Mouse (Mus musculus) kidney, postnatal 36 days (tissue): Measurements from ENCODE around the gene Otop2.

Experiments
- DNase-seq, 2 experiments: peaks; one replicate each; pipeline ENCODE4 v3.0.0; 2021 to 2022; ENCODE audit warnings: mixed read lengths in 2 of 2

The Otop2 gene

DNA sequence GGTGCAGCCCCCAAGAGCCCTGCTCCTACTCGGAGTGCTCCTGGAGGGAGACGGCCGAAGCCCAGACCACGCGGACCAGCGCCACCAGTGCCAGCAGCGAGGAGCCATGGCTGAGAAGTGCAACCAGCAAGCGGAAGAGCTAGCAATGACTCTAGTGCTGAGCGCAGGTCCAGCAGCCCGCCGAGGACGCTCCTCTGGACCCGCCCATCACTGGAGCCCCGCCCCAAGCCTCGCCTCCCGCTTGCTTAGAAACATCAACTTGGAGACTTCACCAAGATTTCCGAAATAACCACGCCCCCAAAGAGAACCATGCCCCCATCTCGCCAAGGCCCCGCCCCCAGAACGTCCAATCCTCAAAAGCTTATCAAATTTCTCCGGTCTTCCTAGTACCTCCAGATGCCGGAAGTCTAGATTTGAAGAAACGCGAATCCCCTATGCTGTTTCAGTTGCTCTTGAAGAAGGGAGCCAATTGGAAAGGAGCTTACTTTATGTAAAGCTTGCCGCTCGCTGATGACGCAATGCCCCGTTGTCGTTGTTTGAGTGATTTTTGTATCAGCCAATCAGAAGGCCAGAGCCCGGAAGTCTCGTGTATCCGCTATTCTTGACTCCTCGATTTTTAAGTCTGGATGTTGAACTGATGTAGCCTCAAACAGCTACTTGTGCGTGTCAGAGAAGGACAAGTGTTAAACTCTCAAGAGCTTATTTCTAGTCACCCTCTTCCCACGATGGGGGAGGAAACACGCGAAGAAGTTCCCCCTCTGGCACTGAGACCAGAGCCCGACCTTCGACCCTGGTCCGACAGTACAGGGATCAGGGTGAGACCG lies 30.0 kb upstream of the Otop2 start, which contains the start of gene Fdxr:
Fdxr (minus strand) TSS at position 271 of the 824 bp plus-strand sequence.
- peak; percentile 99 for DNase-seq

DNA sequence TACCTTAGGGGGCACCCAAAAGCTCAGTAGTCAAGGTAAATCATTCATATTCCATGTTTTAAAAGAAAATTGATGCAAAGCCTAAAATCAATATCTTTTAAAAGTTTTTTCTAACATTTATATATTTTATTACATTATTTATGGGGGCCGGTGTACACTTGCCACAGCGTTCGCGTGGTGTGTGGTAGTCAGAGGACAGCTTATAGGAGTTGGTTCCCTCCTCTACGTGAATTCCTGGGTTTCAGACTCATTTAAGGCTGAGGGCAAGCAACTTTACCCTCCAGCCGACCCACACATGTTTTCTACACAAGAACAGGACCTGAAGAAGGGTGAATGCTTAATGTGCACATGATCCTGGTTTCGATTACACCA lies 29.4 kb upstream of the Otop2 start:
- DNase-seq, result no peak

DNA sequence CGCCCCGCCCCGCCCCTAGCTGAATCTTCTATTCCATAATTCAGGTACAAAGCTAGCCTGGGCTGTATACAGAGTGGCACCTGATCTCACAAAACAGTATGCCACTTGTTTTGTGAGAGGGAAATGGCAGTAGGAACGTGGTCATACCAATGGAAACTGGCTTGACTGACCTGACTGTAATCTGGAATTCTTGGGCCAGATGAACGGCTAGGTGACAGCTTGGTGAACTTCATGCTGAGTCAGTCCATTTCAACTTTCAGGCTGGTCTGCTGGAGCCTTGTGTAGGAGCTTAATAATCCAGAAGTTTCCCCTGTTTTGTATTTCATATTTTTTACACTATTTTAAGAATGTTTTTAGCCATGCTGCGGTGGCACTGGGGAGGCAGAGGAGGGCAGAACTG lies 28.8 kb upstream of the Otop2 start:
- DNase-seq, result no peak

DNA sequence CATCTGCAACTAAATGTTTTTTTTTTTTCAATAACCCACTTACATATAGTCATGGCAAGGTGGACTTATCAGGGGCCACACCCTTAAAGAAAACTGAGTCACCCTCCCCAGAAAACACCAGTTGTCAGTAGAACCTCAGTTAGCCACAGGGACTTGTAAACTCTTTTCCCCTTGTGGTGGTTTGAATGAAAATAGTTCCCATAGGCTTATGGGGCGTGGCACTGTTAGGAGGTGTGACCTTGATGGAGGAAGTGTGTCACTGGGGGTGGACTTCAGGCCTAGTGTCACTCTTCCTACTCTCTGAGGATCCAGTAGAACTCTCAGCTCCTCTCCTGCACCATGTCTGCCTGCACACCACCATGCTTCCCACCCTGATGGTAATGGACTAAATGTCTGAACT lies 27.2 kb upstream of the Otop2 start:
- no peak for DNase-seq

DNA sequence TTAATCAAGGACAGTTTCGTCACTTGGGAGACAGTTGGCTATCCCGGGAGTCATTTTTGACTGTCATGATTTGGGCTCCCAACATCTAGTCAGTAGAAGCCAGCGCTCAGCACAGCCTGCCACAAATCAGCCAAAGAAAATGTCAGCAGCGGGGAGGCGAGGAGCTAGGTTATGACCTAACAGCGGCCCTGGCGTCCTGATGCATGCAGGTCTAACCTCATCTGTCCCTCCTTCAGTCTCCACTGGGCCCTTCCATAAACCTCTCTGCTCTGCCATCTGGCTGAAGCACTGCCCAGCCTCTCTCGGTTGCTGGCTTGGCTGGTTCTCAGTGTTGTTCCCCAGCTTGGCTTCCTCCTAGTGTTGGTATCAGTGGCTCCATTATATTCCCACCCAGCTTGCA lies 24.7 kb upstream of the Otop2 start:
- no peak for DNase-seq

DNA sequence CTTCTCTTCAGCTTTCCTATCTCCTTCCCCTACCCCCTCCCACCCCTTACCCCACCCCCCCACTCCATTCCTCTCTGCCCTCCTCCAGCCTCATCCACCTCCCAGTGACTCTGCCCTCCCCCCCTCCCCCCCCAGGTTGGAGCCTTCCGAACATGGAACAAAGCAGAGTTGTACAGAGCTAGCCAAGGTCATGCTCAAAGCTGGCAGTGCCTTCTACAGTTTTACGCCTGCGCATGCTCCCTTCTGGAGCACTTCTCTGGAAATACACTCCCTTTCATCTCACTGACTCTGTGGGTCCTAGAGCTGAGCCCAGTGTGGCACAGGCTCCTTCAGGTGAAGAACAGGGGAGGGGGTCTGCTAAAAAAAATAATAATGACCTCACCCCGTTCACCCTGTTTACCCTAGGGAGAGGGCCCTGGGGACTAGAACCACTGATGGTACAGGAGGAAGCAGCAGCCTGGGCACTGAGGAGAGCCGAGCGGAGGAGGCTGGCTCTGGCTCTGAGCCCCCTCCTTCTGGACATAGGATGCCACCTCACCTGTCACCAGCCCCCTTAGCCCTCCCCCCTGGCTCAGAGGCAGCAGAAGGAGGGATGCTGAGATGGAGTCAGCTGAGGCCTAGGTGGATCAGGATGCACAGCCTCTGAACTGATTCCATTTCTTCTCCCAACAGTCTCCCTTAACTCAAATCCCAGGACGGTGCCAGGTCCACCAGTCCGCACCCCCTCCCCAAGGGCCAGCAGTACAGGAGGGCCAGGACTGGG lies 24.1 kb upstream of the Otop2 start:
- DNase-seq, result no peak

DNA sequence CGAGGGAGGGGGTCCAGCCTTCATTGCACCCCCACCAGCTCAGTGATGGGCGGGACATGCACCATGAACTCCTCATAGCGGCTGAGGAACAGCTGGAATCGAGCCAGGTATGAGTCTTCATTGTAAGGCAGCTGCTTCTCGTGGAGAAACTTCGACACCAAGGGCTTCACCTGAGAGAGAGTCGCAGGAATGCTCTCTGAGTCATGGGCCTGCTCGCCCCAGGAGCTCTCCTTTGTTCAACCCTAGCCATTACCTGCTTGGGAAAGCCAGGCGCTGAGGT lies 23.5 kb upstream of the Otop2 start:
- DNase-seq, result no peak

DNA sequence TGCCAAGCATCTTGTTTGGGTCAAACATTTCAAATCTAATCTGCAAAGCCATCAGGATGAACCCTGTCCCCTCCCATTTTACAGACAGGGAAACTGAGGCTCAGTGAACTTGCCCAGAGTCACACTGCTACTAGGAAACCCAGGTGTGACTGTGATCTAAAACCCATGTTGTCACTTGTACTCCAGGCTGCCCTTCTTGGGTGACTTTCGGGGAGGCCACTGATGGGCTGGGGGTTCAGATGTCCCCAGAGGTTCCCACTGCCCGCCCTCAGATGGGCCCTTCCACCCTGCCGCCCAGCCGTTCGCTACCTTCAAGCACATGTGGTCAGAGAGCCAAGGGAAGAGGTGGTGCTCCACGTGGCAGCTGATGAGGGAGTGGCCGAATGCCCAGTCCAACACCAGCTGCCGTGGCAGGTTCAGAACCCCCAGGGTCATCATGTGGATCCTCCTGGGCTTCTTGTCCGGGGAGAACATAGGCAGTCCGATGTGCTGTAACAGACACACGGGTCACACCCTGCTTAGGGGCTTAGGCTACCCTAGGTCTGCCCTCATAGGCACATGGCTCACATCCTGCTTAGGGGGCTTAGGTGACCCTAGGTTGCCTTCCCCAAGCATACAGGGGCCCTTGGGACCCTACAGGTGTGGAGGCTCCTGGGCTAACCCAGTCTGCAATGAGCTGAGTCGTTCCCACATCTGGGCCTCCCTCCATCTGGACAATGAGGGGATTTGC lies 22.9 kb upstream of the Otop2 start:
- DNase-seq, result no peak

DNA sequence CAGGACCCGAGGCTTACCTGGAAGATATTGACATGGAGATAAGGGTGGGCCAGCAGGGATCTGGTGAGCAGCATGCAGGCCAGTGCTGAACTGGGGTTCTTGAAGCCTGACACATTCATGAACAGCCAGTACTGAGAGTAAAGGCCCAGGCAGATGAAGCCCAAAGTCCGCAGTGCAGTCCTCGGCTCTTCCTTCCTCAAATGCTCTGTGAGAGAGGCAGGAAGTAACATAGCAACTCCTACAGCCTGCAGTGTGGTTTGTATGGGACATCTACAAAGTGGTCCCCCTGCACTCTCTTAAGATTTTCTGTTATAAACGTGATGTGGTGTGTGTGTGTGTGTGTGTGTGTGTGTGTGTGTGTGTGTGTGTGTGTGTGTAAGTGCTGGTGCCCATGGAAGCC lies 21.7 kb upstream of the Otop2 start:
- DNase-seq, result no peak

DNA sequence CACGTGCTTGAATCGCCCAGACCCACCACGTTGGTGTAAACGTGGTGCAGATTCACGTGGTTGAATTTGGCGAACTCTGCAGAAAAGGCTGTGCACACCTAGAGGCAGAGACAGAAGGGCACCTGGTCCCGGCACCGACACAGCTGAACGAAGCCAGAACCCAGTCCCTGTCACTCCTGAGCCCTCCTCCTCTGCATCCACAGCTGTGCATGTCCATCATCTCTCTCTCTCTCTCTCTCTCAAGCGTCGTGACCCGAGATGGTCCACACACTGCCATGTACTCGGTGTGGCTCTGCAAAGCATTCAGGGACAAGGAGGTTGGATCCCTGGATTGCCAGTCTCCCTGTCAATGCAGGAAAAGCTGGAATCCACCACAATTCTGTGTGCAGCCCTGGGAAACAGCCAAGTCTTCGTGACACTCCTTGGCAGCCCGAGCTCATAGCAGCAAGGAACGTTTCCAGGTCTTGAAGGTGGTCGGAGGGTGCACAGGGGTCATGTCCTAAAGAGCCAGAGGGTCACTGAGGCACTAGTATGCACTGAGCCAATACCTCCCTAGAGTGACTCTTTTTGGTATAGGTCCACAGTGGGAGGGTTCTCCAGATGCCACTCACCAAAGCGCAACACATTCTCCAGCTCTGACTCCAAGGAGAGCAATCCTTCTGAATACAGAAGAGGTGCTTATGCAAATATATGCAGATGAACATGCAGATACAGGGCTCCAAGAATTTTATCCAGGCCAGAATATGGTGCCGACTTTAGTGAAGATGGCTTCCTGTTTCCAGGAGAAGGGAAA lies 20.6 kb upstream of the Otop2 start:
- DNase-seq, result no peak

DNA sequence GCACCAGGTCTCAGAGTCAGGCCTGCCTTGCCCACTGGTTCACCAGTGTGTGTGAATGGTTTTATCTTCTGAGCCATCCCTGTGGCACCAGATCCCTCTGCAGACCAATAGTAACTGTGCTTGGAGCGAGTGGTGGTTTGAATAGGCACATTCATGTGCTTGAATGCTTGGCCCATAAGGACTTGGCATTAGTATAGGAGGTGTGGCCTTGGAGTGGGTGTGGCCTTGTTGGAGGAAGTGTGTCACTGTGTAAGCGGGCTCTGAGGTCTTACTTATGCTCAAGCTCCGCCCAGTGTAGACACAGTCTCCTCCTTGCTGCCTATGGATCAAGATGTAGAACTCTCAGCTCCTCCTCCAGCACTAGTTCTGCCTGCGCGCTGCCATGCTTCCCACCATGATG lies 19.6 kb upstream of the Otop2 start:
- no peak for DNase-seq

DNA sequence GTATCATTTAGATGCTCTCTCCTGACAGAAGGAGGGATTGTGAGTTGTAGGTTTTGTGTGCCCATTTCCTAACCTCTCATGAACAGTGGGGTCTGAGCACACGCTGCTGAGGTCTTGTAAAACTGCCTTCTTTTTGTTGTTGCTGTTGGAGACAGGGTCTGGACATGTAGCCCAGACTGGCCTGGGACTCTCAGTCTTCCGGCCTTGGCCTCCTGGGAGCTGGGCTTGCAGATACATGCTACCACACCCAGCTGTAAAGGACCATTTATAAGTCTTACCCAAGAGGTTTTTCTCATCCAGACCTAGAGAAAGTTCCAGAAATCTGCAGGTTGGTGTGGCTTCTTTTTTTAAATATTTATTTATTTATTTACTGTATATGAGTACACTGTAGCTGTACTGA lies 18.7 kb upstream of the Otop2 start:
- no peak for DNase-seq

DNA sequence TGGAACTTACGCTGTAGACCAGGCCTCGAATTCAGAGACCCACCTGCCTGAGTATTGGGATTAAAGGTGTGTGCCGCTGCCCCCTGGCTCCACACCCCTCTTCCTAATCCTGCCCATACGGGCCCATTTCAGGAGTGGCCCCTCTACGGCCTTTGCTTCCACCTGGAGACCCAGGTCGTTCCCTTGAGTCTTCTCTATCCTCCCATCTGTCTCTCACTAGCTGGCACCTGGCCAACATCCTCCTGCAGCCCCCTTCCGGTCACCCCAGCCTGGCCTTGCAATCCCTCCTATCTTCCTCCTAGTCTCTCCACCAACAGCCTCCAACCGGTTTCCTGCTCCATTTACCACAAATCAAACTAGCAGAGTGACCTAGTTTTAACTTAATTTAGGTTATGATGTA lies 17.1 kb upstream of the Otop2 start:
- no peak for DNase-seq

DNA sequence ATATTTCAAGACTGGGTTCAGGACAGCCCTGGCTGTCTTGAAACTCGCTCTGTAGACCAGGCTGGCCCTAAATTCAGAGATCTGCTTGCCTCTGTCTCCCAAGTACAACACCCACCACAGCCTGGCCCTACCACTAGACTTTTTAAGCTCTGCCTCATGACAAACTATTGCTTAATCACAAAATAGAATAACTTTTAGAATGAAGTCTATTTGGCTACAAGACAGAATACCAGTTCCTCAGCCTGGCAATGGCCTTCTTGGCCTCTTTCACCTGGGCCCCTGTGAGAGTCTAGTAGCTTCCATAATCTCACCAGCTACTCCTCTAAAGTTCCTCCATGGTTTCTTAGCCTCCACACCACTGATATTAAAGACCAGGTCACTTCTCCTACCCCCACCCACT lies 16.6 kb upstream of the Otop2 start:
- no peak for DNase-seq

DNA sequence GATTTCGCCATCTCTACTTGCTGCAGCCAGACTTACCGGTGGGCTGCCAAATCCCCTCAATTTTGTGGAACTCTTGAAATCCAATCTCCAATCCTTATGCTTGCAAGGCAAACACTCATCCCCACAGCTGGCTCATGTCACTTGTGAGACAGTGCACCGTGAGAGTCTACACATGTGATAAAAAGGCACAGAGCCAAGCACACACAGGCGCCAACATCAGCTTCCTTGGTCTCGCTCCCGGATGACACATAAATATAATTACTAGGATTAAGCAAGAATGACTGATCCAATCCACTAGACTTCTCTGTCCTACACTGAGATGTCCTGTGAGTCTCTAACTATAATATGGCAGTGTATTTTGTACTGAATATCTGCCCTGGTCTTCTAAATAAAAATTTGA lies 16.0 kb upstream of the Otop2 start:
- peak; percentile 69 to 79 for DNase-seq

DNA sequence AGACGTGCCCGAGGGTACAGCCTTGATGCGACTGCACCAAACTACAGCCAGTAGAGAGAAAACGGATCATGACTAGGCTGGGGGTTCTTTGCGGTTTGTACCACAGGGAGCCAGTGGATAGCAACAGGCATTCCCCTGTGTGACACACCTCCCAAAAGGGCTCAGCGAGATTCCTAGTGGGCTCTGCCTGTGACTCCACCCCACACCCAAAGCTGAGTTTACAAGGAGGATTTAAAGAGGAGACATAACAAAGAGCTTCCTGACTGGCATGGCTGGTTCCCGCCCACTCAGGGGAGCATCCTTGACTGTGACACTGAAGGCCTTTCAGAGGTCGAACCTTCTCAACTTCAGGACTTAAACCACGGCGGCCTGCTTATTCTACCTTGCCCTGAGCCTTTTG lies 15.5 kb upstream of the Otop2 start:
- DNase-seq, result no peak

DNA sequence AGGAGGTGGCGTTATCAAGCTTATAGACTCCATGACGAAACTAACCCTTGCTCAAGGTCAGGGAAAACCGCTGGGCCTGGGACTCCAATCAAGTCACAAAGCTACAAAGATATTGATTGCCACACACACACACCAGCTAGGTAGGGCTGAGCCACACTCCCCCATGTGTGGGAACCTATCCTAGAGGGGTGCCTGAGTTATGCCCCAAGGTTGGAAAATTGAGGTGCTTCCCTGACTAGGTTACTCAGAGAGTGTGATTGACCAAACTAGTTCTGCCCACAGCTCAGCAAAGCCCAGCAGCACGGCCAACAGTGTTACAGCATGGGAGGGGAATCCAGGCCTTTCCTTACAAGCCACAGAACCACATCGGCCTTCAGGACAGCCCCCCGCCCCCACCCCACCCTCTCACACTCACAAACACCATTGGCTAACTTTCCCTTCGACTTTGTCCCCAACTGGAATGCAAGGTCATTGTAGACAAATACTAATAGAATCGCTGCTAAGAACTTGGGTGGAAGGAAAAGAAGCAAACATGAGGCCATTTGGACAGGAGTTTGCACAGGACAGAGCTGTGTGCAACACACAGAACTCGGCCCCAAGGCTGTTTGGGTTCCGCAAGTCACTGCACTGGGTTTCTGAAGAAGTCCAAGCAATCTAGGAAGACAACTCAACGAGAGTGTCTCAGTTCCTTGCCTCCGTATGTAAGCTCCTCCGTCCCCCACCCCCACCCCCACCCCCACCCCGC lies 14.2 kb upstream of the Otop2 start:
- peak; percentile 36 to 54 for DNase-seq

DNA sequence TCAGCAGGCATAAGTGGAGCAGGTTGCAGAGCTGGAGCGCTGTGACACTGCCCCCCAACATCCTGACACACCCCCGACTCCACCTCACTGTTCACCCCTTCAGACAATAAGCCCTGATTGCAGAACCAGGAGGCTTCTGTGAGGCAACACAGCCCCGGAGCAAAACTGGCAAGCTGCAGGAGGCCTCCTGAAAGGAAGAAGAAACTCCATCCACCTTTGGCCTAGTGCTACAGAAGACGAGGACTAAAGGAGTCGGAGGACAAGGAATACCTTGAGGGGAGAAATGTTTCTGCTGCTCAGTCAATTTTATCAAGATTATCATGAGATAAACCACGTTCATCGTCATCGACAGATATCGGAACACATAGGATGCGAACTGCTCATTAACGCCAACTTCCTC lies 11.0 kb upstream of the Otop2 start:
- DNase-seq, result no peak

DNA sequence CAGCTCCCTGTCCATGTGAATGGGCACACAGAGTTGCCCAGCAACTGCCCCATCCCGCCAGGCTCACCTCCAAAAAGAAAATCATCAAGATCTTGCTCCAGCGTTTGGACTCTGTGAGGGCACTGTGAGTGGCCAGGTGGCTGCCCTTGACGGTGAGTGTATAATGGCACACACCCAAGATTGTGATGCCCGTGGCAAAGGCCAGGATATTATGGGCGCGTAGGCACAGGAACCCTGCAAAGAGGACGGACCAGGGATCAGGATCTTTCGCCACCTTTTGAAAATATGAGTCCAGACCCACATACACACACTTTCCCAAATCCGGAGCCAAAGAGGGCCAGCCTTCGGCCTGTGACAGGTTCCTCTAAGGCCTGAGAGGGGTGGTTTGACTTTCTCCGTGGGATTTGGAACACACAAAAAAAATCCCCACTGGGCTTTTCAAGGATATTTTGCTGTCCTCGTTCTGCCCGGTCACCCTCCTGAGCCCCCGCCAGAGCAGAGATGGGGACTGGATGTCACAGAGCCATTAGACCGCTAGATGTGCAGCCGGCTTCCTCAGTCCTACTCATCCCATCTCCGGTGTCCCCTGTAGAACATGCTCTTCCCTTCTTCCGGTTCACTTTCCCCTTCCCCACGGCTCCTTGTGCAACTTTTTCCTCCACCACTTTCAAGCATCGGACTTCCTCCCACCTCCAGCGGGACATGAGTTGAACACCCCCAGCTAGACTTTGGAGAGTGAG lies 10.3 kb upstream of the Otop2 start:
- peak; percentile 45 to 48 for DNase-seq

DNA sequence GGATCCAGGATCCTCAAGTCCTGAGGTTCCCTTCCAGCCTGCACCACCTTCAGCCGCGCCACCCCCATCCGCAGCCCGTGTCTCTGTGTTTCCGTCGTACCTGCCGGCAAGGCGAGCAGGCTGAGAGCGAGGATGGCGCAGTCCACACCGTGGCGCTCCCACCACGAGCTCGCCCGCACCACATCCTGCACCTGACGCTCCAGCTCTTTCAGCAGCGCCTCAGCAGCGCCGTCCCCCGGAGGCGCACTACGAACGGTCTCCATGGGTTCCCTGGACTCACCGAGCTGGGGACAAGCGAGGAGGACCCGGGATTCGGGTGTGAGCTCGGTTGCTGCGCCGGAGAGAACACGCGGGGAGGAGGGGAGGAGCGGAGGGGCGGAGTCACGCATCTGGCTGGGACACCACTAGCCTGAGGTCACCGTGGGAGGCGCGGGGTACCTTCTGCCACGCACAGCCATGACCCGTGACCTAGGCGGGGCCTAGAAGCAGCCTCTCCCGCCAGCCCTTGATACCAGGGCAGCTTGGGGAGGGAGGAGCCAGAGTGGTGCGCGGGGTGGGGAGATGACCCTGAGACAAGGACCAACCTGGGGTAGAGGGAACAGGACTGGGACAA lies 9.6 kb upstream of the Otop2 start, which contains the start of gene Fads6:
Fads6 (minus strand) TSS at position 450 of the 613 bp plus-strand sequence.
- peak; percentile 73 to 77 for DNase-seq

DNA sequence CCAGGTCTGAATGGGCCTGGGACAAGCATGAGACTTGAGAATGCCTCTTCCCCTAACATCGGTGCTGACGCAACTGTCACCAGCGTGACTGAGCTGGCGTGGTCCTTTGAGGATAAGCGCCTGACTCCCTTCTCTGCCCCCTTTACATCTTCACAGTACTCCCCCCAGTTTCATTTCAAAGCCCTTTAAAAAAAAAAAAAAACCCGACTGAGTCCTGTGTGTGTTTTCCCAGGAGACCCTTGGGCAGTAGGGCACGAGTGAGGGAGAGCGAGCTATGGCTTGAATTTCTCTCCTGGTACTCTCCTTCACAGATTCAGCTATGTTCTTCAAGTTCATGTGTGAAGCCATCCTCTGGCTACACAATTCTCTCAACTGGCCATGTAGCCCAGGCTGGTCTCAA lies 8.8 kb upstream of the Otop2 start:
- no peak for DNase-seq
